ENCODE assay signal across 29 mouse cellular contexts in the genomic region with DNA sequence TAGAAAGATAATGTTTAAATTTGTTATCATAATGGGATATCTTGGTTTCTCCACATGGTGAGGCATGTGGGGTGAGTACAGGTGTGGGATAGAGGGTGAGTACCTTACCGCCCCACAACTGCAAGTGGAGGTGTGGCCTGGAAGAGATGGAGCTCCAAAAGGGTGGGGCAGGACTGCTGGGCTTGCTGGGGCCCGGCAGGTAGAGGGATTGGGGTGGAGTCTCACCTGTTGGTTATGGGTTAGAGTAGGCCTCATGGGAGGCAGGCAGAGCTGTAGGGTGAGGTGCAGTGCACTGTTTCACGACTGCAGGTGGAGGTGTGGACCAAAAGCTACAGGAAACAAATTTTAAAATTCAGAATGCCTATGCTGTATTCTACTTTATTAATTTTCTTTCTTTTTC.
"Had no signal": no experiment of that assay in that cellular context is flagged by ENCODE, and none has a peak within 500 bp of the region (broad histone marks: within the 10 kb centered on the region; RNA-seq: fewer than 3 reads in every experiment).

No protein-coding gene starts in this region.

- H3K4me2 ChIP-seq: embryonic facial prominence, embryonic 12.5 days; embryonic facial prominence, embryonic 13.5 days; embryonic facial prominence, embryonic 15.5 days; forebrain, embryonic 12.5 days; forebrain, embryonic 13.5 days; forebrain, embryonic 15.5 days had no signal

- H3K27ac ChIP-seq: embryonic facial prominence, embryonic 10.5 days; embryonic facial prominence, embryonic 12.5 days; embryonic facial prominence, embryonic 13.5 days; embryonic facial prominence, embryonic 15.5 days; forebrain, embryonic 10.5 days; forebrain, embryonic 12.5 days; forebrain, embryonic 13.5 days; forebrain, embryonic 15.5 days; gastrocnemius, adult 2 months; heart, adult 2 months had no signal

- H3K4me3 ChIP-seq: embryonic facial prominence, embryonic 10.5 days; embryonic facial prominence, embryonic 12.5 days; embryonic facial prominence, embryonic 13.5 days; embryonic facial prominence, embryonic 15.5 days; erythroblast, embryonic 14.5 days; forebrain, embryonic 10.5 days; forebrain, embryonic 12.5 days; forebrain, embryonic 13.5 days; forebrain, embryonic 15.5 days; gastrocnemius, adult 2 months; heart, adult 2 months had no signal

- H3K9ac ChIP-seq: embryonic facial prominence, embryonic 12.5 days; embryonic facial prominence, embryonic 13.5 days; embryonic facial prominence, embryonic 15.5 days; forebrain, embryonic 12.5 days; forebrain, embryonic 13.5 days; forebrain, embryonic 15.5 days; forebrain, postnatal 0 days had no signal

- ATAC-seq: forebrain, embryonic 13.5 days; forebrain, embryonic 14.5 days; forebrain, embryonic 15.5 days; forebrain, embryonic 16.5 days; forebrain, postnatal 0 days had no signal

- H3K9me3 ChIP-seq: embryonic facial prominence, embryonic 10.5 days; embryonic facial prominence, embryonic 12.5 days; embryonic facial prominence, embryonic 13.5 days; embryonic facial prominence, embryonic 15.5 days; forebrain, embryonic 10.5 days; forebrain, embryonic 12.5 days; forebrain, embryonic 13.5 days; forebrain, embryonic 15.5 days had no signal

- H3K4me1 ChIP-seq: embryonic facial prominence, embryonic 10.5 days; embryonic facial prominence, embryonic 12.5 days; embryonic facial prominence, embryonic 13.5 days; embryonic facial prominence, embryonic 15.5 days; forebrain, embryonic 10.5 days; forebrain, embryonic 12.5 days; forebrain, embryonic 13.5 days; forebrain, embryonic 15.5 days had no signal

- DNase-seq: cerebellum, adult 18-20 months; cerebellum, adult 2 months; cerebellum, adult 8-10 months; cerebellum, adult 9-10 months; cerebellum, adult 9-11 months; cerebellum, postnatal 10 days; cerebellum, postnatal 14 days; cerebellum, postnatal 25 days; cerebellum, postnatal 36 days; embryo, embryonic 11 days; forebrain, postnatal 0 days; gastrocnemius, adult 2 months; gastrocnemius, postnatal 10 days; gastrocnemius, postnatal 14 days; gastrocnemius, postnatal 25 days; gastrocnemius, postnatal 36 days; heart, adult 18-20 months; heart, adult 2 months had no signal

- H3K27me3 ChIP-seq: embryonic facial prominence, embryonic 12.5 days; embryonic facial prominence, embryonic 13.5 days; embryonic facial prominence, embryonic 15.5 days; forebrain, embryonic 12.5 days; forebrain, embryonic 13.5 days; forebrain, embryonic 15.5 days had no signal

- H3K36me3 ChIP-seq: embryonic facial prominence, embryonic 10.5 days; embryonic facial prominence, embryonic 12.5 days; embryonic facial prominence, embryonic 13.5 days; embryonic facial prominence, embryonic 15.5 days; forebrain, embryonic 10.5 days; forebrain, embryonic 12.5 days; forebrain, embryonic 15.5 days had no signal
